Mouse (Mus musculus) mature B cell (primary cell): ENCODE data around the gene Spin4.

Experiments
- in situ Hi-C: fragments of 300-500 bp; cut with MboI; formaldehyde crosslinking; loops from 2 replicates; pipeline ENCODE4 v1.14.3; 2019

The Spin4 gene

GRCm38 (mm10) chrX:95026361-95026892 is at the start of gene Spin4:
Spin4 (minus strand) TSS chrX:95026682.
- in situ Hi-C loops = no loop called here

GRCm38 (mm10) chrX:95027907-95028306 is 1.4 kb upstream of the Spin4 start:
- in situ Hi-C loops = no loop called here

DNA sequence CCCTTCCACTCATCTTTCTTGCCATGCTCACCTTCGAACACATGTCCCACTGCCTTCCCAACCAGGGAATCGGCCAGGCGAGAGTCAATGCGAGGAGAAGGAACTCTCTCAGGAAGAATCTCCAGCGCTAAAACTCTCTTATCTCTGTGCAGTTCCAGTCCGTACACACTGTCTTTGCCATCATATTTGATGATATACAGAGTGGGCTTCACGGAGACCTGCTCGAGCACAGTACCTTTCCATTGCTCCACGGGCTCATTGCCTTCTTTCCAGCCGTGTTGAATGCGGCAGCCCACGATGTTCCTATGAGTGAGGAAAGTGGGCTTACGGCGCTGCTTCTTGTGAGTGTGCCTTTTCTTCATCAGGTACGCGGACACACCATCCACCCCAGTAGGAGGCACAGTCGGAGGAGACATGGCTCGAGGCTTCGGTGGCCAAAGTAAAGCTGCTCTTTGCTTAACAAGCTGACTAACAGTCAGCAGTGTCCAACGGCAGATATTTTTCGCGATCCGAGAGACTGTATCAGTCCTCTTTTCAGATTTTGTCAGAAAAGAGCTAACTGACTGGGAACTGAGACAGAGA is 612 bp downstream of the Spin4 start:
- in situ Hi-C loops = no loop called here

- in situ Hi-C loops = no loop called here
Measured at GRCm38 (mm10) chrX:95012033-95012432, 14.4 kb downstream of the Spin4 start.

DNA sequence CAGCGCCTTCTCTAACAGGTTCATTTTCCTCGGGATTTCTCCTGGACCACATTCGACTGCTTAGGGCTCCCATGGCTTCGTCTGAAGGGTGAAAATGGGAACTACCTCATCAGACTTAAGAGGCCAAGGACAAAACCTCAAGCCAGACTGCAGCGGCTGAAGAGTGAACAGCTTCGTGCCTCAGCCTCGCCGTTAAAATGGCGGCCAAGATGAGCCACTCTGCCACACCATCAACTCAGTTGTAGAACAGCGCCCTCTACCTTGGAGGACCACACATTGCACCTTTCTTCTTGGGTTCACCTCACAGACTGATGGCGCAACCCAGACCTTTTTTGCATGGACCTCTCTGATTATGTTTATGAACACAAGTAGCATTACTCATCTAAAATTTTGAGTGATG is 27.6 kb downstream of the Spin4 start:
- in situ Hi-C loops = no loop called here

- in situ Hi-C loops = no loop called here
Measured at GRCm38 (mm10) chrX:94994113-94994512, 32.4 kb downstream of the Spin4 start.

- in situ Hi-C loops = no loop called here
Measured at GRCm38 (mm10) chrX:94990903-94991302, 35.6 kb downstream of the Spin4 start.

DNA sequence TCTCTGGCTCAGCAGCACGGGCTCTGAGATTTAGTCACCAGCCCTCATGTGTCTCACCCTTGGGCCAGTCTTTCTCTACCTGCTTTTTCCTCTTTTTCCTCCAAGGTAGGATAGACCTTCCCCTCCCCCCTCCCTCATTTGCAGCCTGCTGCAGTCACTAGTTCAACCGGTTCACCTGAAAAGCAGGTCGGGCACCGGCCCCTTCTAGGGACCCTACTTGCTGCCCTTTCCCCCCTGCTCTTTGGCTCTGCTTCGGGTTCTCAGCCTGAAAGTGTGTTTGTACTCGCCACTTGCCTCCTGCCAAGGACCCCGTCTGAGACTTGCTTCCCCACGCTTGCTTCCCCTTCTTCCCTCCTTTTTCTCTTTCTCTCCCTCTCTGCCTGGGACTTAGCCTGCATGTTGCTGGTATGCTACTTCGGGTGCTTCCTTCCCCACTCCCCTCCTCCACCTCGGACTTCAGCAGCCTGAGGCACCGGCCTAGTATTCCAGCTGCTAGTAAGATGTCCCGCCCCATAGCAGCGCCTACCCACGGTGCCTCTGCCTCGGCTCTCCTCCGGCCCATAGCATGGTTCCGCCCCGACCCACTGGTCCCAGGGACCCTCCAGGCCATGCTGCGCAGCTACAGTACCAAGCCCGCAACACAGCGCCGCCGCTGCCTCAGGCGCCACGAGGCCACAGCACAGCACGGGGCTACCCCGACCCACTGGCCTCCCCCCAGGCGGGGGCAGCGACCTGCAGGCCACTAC is 36.2 kb downstream of the Spin4 start:
- in situ Hi-C loops = no loop called here
